Mouse (Mus musculus) ovary, postnatal 36 days (tissue): ENCODE measurements around the gene Gm17482.

Source experiments
- DNase-seq: peaks from one replicate; pipeline ENCODE4 v3.0.0; 2022; ENCODE audit warnings: low spot score, mixed read lengths

Gm17482 gene

GRCm38 (mm10) chr6:115245500-115246058 lies 18.4 kb downstream of the Gm17482 start:
- no peak for DNase-seq

- peak; percentile 51 for DNase-seq
Observed at GRCm38 (mm10) chr6:115251531-115251985, 24.4 kb downstream of the Gm17482 start.

- DNase-seq, result no peak
Observed at GRCm38 (mm10) chr6:115252099-115252873, 25.1 kb downstream of the Gm17482 start, which contains the start of gene Timp4. Timp4 (minus strand) TSS chr6:115252205.

GRCm38 (mm10) chr6:115255171-115255570 lies 28.0 kb downstream of the Gm17482 start:
- DNase-seq, result no peak

- DNase-seq, result no peak
Observed at GRCm38 (mm10) chr6:115260507-115260906, 33.4 kb downstream of the Gm17482 start.

- DNase-seq, result no peak
Observed at GRCm38 (mm10) chr6:115266791-115267190, 39.6 kb downstream of the Gm17482 start.

GRCm38 (mm10) chr6:115267916-115268315 lies 40.8 kb downstream of the Gm17482 start:
- peak; percentile 67 for DNase-seq

GRCm38 (mm10) chr6:115268551-115269385 lies 41.6 kb downstream of the Gm17482 start:
- DNase-seq, result no peak

GRCm38 (mm10) chr6:115269561-115269960 lies 42.4 kb downstream of the Gm17482 start:
- DNase-seq, result no peak

- no peak for DNase-seq
Observed at GRCm38 (mm10) chr6:115270085-115270484, 42.9 kb downstream of the Gm17482 start.

- DNase-seq, result no peak
Observed at GRCm38 (mm10) chr6:115271326-115271725, 44.2 kb downstream of the Gm17482 start.

GRCm38 (mm10) chr6:115271866-115272271 lies 44.7 kb downstream of the Gm17482 start:
- DNase-seq, result peak; percentile 24

GRCm38 (mm10) chr6:115273346-115273745 lies 46.2 kb downstream of the Gm17482 start:
- no peak for DNase-seq

- DNase-seq, result no peak
Observed at GRCm38 (mm10) chr6:115274705-115275104, 47.6 kb downstream of the Gm17482 start.

- no peak for DNase-seq
Observed at GRCm38 (mm10) chr6:115275116-115275815, 48.1 kb downstream of the Gm17482 start.

- no peak for DNase-seq
Observed at GRCm38 (mm10) chr6:115278086-115278485, 50.9 kb downstream of the Gm17482 start.

GRCm38 (mm10) chr6:115279639-115280038 lies 52.5 kb downstream of the Gm17482 start:
- DNase-seq, result no peak

- DNase-seq, result no peak
Observed at GRCm38 (mm10) chr6:115284153-115284552, 57.0 kb downstream of the Gm17482 start.

- DNase-seq, result no peak
Observed at GRCm38 (mm10) chr6:115286441-115286840, 59.3 kb downstream of the Gm17482 start.

- DNase-seq, result no peak
Observed at GRCm38 (mm10) chr6:115288223-115288622, 61.1 kb downstream of the Gm17482 start.

- no peak for DNase-seq
Observed at GRCm38 (mm10) chr6:115290561-115290960, 63.4 kb downstream of the Gm17482 start.

- no peak for DNase-seq
Observed at GRCm38 (mm10) chr6:115291068-115291467, 63.9 kb downstream of the Gm17482 start.
